Mouse (Mus musculus) limb, embryonic 10.5 days (tissue): ENCODE data around the gene Fam19a1. TPM values are rescaled to one million over a fixed set of nuclear protein-coding genes. Genes with fewer than 3 reads are reported as not detected.

Experiments used
- DNase-seq: peaks from one replicate; pipeline ENCODE4 v3.0.0-alpha.2; 2017; ENCODE audit warnings: low spot score
- H3K27ac ChIP-seq: fragments of 300-500 bp; sonication (generic); 2 replicates; pipeline ENCODE4 v1.5.1; 2016; ENCODE audit warnings: mild to moderate bottlenecking
- H3K27me3 ChIP-seq: fragments of 300-500 bp; sonication (generic); 2 replicates; pipeline ENCODE4 v1.6.1; 2016; ENCODE audit warnings: low read depth, mild to moderate bottlenecking; ENCODE audit not compliant: poor library complexity, severe bottlenecking
- H3K36me3 ChIP-seq: fragments of 300-500 bp; sonication (generic); 2 replicates; pipeline ENCODE4 v1.6.1; 2016; ENCODE audit warnings: mild to moderate bottlenecking, moderate library complexity
- H3K4me1 ChIP-seq: fragments of 300-500 bp; sonication (generic); 2 replicates; pipeline ENCODE4 v1.6.1; 2016
- H3K4me3 ChIP-seq: fragments of 300-500 bp; sonication (generic); 2 replicates; pipeline ENCODE4 v1.5.1; 2016; ENCODE audit warnings: mild to moderate bottlenecking, moderate library complexity
- H3K9me3 ChIP-seq: fragments of 300-500 bp; sonication (generic); replicated peaks from 2 replicates; pipeline ENCODE4 v1.6.1; 2016; ENCODE audit warnings: mild to moderate bottlenecking
- WGBS: fragments of 180-500 bp; shearing (Covaris S2); methylation state at CpG from one replicate; pipeline ENCODE4 v1.1.7; 2016; 5-methylcytosine and 5-hydroxymethylcytosine counted together
- polyA plus RNA-seq: library from polyadenylated mRNA; unstranded; fragments of >200 nt; fragmentation: Nextera tagmentation; extraction: Ambion mirVana; gene quantifications from 2 replicates; pipeline ENCODE4 v1.2.1, GENCODE M21; 2016

Fam19a1 gene
- polyA plus RNA-seq, 1 experiment from 2014 or later, result 2.6 TPM

GRCm38 (mm10) chr6:96270436-96270835 is 157.5 kb downstream of the Fam19a1 start:
- Histone ChIP-seq H3K27ac (no peak overlapping the region), H3K4me3 (no peak overlapping the region), H3K4me1 (no peaks in the 10 kb centered on the region), H3K36me3 (no peaks in the 10 kb centered on the region), H3K27me3 (no peaks in the 10 kb centered on the region), H3K9me3 (no peaks in the 10 kb centered on the region)
- WGBS, result 94% methylated on average over 5 of the region's 5 CpGs
- no peak for DNase-seq

- Histone ChIP-seq H3K27ac (no peak overlapping the region), H3K4me3 (no peak overlapping the region), H3K4me1 (no peaks in the 10 kb centered on the region; the same call in 1 of the 2 replicates), H3K9me3 (no peaks in the 10 kb centered on the region), H3K27me3 (no peaks in the 10 kb centered on the region), H3K36me3 (no peaks in the 10 kb centered on the region)
- 91% methylated on average over 4 of the region's 4 CpGs for WGBS
- DNase-seq, result no peak
These were observed 170.8 kb downstream of the Fam19a1 start for GRCm38 (mm10) chr6:96283731-96284130.

GRCm38 (mm10) chr6:96284590-96284989 is 171.6 kb downstream of the Fam19a1 start:
- DNase-seq, result no peak
- Histone ChIP-seq H3K27ac (no peak overlapping the region), H3K27me3 (no peaks in the 10 kb centered on the region), H3K4me1 (no peaks in the 10 kb centered on the region; the same call in 1 of the 2 replicates), H3K9me3 (no peaks in the 10 kb centered on the region), H3K36me3 (no peaks in the 10 kb centered on the region), H3K4me3 (no peak overlapping the region)
- WGBS, result 82% methylated on average over 4 of the region's 4 CpGs

GRCm38 (mm10) chr6:96286276-96286675 is 173.3 kb downstream of the Fam19a1 start:
- no peak for DNase-seq
- WGBS, result 79% methylated on average over 4 of the region's 4 CpGs
- H3K36me3 ChIP-seq, result no peaks in the 10 kb centered on the region
- H3K27ac ChIP-seq, result no peak overlapping the region
- H3K4me3 ChIP-seq, result no peak overlapping the region
- H3K27me3 ChIP-seq, result no peaks in the 10 kb centered on the region
- H3K4me1 ChIP-seq, result no peaks in the 10 kb centered on the region; the same call in 1 of the 2 replicates
- no peaks in the 10 kb centered on the region for H3K9me3 ChIP-seq

- Histone ChIP-seq H3K36me3 (no peaks in the 10 kb centered on the region), H3K27me3 (no peaks in the 10 kb centered on the region), H3K27ac (no peak overlapping the region), H3K9me3 (no peaks in the 10 kb centered on the region), H3K4me1 (no peaks in the 10 kb centered on the region; the same call in 1 of the 2 replicates), H3K4me3 (no peak overlapping the region)
- WGBS, result 86% methylated on average over 2 of the region's 2 CpGs
- no peak for DNase-seq
These were observed 174.4 kb downstream of the Fam19a1 start for GRCm38 (mm10) chr6:96287377-96287776.

- H3K27ac ChIP-seq, result no peak overlapping the region
- no peak for DNase-seq
- no peaks in the 10 kb centered on the region for H3K27me3 ChIP-seq
- no peaks in the 10 kb centered on the region for H3K36me3 ChIP-seq
- 22% methylated on average over 4 of the region's 4 CpGs for WGBS
- H3K4me1 ChIP-seq, result no peaks in the 10 kb centered on the region; the same call in 1 of the 2 replicates
- H3K9me3 ChIP-seq, result no peaks in the 10 kb centered on the region
- no peak overlapping the region for H3K4me3 ChIP-seq
These were observed 176.7 kb downstream of the Fam19a1 start for GRCm38 (mm10) chr6:96289672-96290071.

GRCm38 (mm10) chr6:96347491-96347890 is 234.5 kb downstream of the Fam19a1 start:
- no peak overlapping the region for H3K4me3 ChIP-seq
- no peaks in the 10 kb centered on the region for H3K36me3 ChIP-seq
- DNase-seq, result no peak
- no peak overlapping the region for H3K27ac ChIP-seq
- 91% methylated on average over 2 of the region's 2 CpGs for WGBS
- H3K9me3 ChIP-seq, result no peaks in the 10 kb centered on the region
- no peaks in the 10 kb centered on the region for H3K4me1 ChIP-seq
- H3K27me3 ChIP-seq, result no peaks in the 10 kb centered on the region

GRCm38 (mm10) chr6:96349446-96350025 is 236.6 kb downstream of the Fam19a1 start:
- no peaks in the 10 kb centered on the region for H3K27me3 ChIP-seq
- no peak overlapping the region for H3K4me3 ChIP-seq
- no peaks in the 10 kb centered on the region for H3K4me1 ChIP-seq
- H3K9me3 ChIP-seq, result no peaks in the 10 kb centered on the region
- 88% methylated on average over 7 of the region's 7 CpGs for WGBS
- H3K36me3 ChIP-seq, result no peaks in the 10 kb centered on the region
- no peak overlapping the region for H3K27ac ChIP-seq
- DNase-seq, result no peak

- DNase-seq, result no peak
- H3K4me1 ChIP-seq, result no peaks in the 10 kb centered on the region
- no peak overlapping the region for H3K4me3 ChIP-seq
- H3K9me3 ChIP-seq, result no peaks in the 10 kb centered on the region
- H3K27me3 ChIP-seq, result no peaks in the 10 kb centered on the region
- no peak overlapping the region for H3K27ac ChIP-seq
- H3K36me3 ChIP-seq, result no peaks in the 10 kb centered on the region
- 95% methylated on average over 3 of the region's 3 CpGs for WGBS
These were observed 256.6 kb downstream of the Fam19a1 start for GRCm38 (mm10) chr6:96369544-96369943.

GRCm38 (mm10) chr6:96372848-96373247 is 259.9 kb downstream of the Fam19a1 start:
- Histone ChIP-seq H3K36me3 (no peaks in the 10 kb centered on the region), H3K4me3 (no peak overlapping the region), H3K27me3 (no peaks in the 10 kb centered on the region), H3K27ac (no peak overlapping the region), H3K9me3 (no peaks in the 10 kb centered on the region), H3K4me1 (no peaks in the 10 kb centered on the region)
- DNase-seq, result no peak
- WGBS, result 91% methylated on average over 6 of the region's 6 CpGs

GRCm38 (mm10) chr6:96373274-96373673 is 260.3 kb downstream of the Fam19a1 start:
- no peak overlapping the region for H3K27ac ChIP-seq
- no peaks in the 10 kb centered on the region for H3K36me3 ChIP-seq
- no peaks in the 10 kb centered on the region for H3K9me3 ChIP-seq
- no peaks in the 10 kb centered on the region for H3K27me3 ChIP-seq
- no peaks in the 10 kb centered on the region for H3K4me1 ChIP-seq
- 88% methylated on average over 2 of the region's 2 CpGs for WGBS
- no peak for DNase-seq
- no peak overlapping the region for H3K4me3 ChIP-seq

- H3K4me1 ChIP-seq, result 0 out of 2 replicates have a peak, but pooled peaks cover 4% of the 10 kb centered on the region
- WGBS, result 56% methylated on average over 3 of the region's 3 CpGs
- H3K9me3 ChIP-seq, result no peaks in the 10 kb centered on the region
- H3K36me3 ChIP-seq, result no peaks in the 10 kb centered on the region
- DNase-seq, result no peak
- no peak overlapping the region for H3K4me3 ChIP-seq
- H3K27me3 ChIP-seq, result no peaks in the 10 kb centered on the region
- H3K27ac ChIP-seq, result no peak overlapping the region
These were observed 263.8 kb downstream of the Fam19a1 start for GRCm38 (mm10) chr6:96376773-96377172.

- no peaks in the 10 kb centered on the region for H3K9me3 ChIP-seq
- H3K4me3 ChIP-seq, result no peak overlapping the region
- H3K27me3 ChIP-seq, result no peaks in the 10 kb centered on the region
- H3K4me1 ChIP-seq, result 0 out of 2 replicates have a peak, but pooled peaks cover 4% of the 10 kb centered on the region
- no peak overlapping the region for H3K27ac ChIP-seq
- no peak for DNase-seq
- H3K36me3 ChIP-seq, result no peaks in the 10 kb centered on the region
- WGBS, result 65% methylated on average over 4 of the region's 4 CpGs
These were observed 266.3 kb downstream of the Fam19a1 start for GRCm38 (mm10) chr6:96379229-96379628.

GRCm38 (mm10) chr6:96384441-96384840 is 271.5 kb downstream of the Fam19a1 start:
- 72% methylated on average over 1 of the region's 1 CpGs for WGBS
- no peak overlapping the region for H3K4me3 ChIP-seq

More at GRCm38 (mm10) chr6:96384441-96384840, 271.5 kb downstream of the Fam19a1 start:
- Histone ChIP-seq H3K4me1 (0 out of 2 replicates have a peak, but pooled peaks cover under 1% of the 10 kb centered on the region), H3K27me3 (no peaks in the 10 kb centered on the region), H3K36me3 (no peaks in the 10 kb centered on the region), H3K9me3 (no peaks in the 10 kb centered on the region), H3K27ac (no peak overlapping the region)
- no peak for DNase-seq
